Mouse (Mus musculus): ENCODE measurements around the gene Vmn1r78.
"Not testable (repeated sequence)": the region's sequence is repeated elsewhere in the genome, so short reads cannot be mapped to it uniquely, and the experiment has no call there.

Vmn1r78 gene

DNA sequence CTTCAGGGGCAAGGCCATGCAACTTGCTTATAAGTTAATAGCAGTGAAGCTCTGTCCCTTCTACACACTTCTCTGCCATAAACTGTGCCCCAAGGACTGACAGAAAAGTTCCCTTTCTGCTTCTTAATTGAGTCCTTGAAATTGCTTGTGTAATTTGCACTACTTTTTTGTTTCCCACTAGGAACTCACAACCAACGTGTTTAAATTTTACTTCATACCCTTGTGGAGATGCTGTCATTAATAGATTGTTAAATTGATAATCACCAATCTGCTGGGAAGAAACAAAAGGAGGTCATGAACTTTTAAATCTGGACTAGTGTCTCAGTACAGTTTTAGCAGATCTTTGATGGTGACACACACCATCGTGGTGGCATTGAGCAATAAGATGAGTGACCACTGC lies at the start of gene Vmn1r78:
Gene Vmn1r78 (plus strand): TSS at position 301 of the 400 bp plus-strand sequence.
- DNase-seq (ENCODE audit: low spot score) = no peak

DNA sequence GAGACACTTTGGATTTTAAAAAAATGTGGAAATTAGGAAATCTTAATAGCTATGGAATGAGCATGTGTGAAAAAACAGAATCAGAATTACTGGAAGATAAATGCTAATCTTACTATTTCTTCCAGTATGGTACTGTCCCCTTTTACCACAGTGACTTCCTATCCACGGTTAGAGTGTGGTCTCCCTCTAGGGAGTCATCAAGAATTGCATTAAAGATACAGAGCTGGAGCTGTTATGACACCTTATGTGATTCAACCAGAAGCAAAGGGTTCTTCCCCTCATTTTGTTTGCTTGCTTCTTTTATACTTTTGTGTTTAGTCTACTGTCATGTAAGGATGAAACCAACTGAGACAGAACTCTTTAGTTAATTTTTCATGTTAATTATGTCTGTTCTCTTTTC lies 6.4 kb downstream of the Vmn1r78 start:
- not testable (repeated sequence) for DNase-seq (ENCODE audit: low spot score)

DNA sequence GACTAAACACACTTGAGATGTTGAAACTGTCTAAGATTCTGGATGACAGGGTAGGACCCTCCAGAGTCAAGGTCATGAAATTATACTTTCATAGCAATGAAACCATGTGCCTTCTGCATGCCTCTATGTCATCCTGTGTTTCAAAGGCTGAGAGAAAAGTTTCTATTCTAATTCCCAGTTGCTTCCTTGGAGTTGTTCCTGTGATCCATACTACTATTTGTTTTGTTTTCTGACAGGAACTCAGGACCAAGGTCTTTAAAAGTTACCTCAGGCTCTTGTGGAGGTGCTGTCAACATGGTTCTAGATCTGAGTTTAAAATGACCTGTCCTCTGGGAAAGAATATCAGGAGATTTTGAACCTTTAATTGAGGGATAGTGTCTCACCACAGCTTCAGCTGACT lies 20.9 kb downstream of the Vmn1r78 start, which contains the start of gene Vmn1r79:
Gene Vmn1r79 (plus strand): TSS at position 301 of the 400 bp plus-strand sequence.
- DNase-seq (ENCODE audit: low spot score) = not testable (repeated sequence)

DNA sequence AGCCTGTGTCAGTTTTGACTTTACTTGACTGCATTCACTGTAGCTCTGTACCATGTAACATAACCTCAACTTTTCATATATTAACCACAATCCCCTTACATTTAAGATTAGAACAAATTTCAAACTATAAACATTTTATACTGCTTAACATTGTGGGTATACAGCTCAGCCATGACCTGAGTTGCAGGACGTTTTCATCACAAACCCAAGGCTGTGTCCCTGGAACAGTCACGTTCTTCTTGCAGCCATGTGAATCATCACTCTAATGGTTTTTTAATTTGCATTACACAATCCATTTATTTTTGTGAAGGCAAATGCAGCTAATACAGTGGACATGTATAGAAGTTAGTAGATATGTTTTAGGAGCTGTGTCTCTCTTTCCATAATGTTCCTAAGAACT lies 22.9 kb downstream of the Vmn1r78 start:
- not testable (repeated sequence) for DNase-seq (ENCODE audit: low spot score)

DNA sequence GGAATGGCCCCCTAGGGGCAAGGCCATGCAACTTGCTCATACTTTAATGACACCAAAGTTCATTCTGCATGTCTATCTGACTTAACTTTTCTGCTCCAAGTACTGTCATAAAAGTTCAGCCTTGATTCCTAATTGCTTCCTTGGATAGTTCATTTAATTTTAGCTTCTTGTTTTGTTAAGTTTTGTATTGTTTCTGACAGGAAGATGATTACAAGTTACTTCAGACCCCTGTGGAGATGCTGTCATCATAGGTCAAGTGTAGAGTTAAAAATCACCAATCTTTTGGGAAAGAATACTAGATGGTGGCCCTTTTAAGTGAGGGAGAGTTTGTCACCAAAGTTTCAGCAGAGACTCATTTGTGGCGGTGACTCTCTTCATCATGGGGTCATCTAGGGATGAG lies 38.9 kb downstream of the Vmn1r78 start, which contains the start of gene Vmn1r80:
Gene Vmn1r80 (plus strand): TSS at position 301 of the 400 bp plus-strand sequence.
- no peak for DNase-seq (ENCODE audit: low spot score)

DNA sequence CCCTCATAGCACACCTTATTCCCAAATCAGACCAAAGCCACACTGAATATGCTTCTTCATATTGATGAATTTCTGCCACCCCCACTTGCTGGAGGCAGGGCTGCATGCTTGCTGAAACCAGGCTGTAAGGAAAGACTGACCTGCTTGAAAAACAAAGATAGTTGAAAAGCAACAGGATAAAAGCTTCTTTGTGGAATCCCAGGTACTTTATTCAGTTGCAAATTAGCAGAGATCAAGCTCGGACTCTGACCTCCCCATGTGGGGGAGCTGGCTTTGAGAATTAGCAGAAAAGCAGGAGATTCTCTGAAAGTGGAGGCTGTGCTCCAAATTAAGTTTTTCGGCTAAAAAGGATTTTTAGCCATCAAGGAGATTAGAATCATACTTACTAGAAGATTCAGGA lies 54.1 kb downstream of the Vmn1r78 start:
- no peak for DNase-seq (ENCODE audit: low spot score)

Measured in ovary, adult 18-20 months (tissue).